Mouse (Mus musculus): ENCODE results near the gene Rpn2.

DNA sequence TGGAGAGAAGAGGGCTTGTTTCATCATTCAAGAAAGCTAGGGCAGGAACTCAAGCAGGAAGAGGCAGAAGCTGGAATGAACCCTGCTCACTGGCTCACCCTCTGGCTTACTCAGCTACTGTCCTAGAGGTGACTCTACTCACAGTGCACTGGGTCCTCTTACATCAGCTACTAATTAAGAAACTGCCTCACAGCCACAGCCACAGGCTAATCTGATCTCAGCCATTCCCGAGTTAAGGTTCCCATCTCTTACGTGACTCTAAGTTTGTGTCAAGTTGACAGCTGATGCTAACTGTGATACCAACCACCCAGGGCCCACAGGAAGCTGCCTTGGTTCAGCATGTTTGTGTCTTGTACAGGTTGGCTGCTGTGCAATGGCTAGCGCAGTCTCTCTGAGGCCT, 84.2 kb downstream of the Rpn2 start:
- TF ChIP-seq POLR2A (IDR thresholded peaks at IDR 0.05; ENCODE audit: low read depth, low read length) (no peak), CTCF (IDR thresholded peaks at IDR 0.05; ENCODE audit: extremely low read depth, insufficient read length, insufficient replicate concordance, low read depth, low read length) (no peak)
